Mouse (Mus musculus) heart, embryonic 11.5 days (tissue): ENCODE data around the gene Gm49388. TPM values are rescaled to one million over a fixed set of nuclear protein-coding genes. Genes with fewer than 3 reads are reported as not detected.

Experiments
- ATAC-seq: fragments of 200-750 bp; cut with Nextera tagmentation; replicated peaks from 2 replicates; pipeline ENCODE4 v1.8.0; 2017; ENCODE audit warnings: moderate library complexity; ENCODE audit not compliant: insufficient number of reproducible peaks, low FRiP score, low TSS enrichment
- H3K27ac ChIP-seq: fragments of 300-500 bp; sonication (generic); 2 replicates; pipeline ENCODE4 v1.5.1; 2014; ENCODE audit warnings: mild to moderate bottlenecking, low read depth, low read length
- H3K27me3 ChIP-seq: fragments of 300-500 bp; sonication (generic); 2 replicates; pipeline ENCODE4 v1.6.1; 2014; ENCODE audit warnings: mild to moderate bottlenecking, low read length, mixed read lengths; ENCODE audit not compliant: control insufficient read depth, insufficient read depth
- H3K36me3 ChIP-seq: fragments of 300-500 bp; sonication (generic); 2 replicates; pipeline ENCODE4 v1.6.1; 2014; ENCODE audit warnings: mild to moderate bottlenecking, low read length, moderate library complexity, mixed read lengths; ENCODE audit not compliant: control insufficient read depth, insufficient read depth
- H3K4me1 ChIP-seq: fragments of 300-500 bp; sonication (generic); 2 replicates; pipeline ENCODE4 v1.6.1; 2014; ENCODE audit warnings: low read length; ENCODE audit not compliant: control insufficient read depth, insufficient read depth
- H3K4me2 ChIP-seq: fragments of 300-500 bp; sonication (generic); 2 replicates; pipeline ENCODE4 v1.6.1; 2014; ENCODE audit warnings: mild to moderate bottlenecking, moderate library complexity
- H3K4me3 ChIP-seq: fragments of 300-500 bp; sonication (generic); 2 replicates; pipeline ENCODE4 v1.5.1; 2014; ENCODE audit warnings: low read depth, low read length
- H3K9ac ChIP-seq: fragments of 300-500 bp; sonication (generic); 2 replicates; pipeline ENCODE4 v1.6.1; 2014; ENCODE audit warnings: mild to moderate bottlenecking, low read depth, low read length, moderate library complexity
- H3K9me3 ChIP-seq: fragments of 300-500 bp; sonication (generic); replicated peaks from 2 replicates; pipeline ENCODE4 v1.6.1; 2016; ENCODE audit warnings: low read length; ENCODE audit not compliant: control insufficient read depth
- WGBS: fragments of 180-500 bp; shearing (Covaris S2); extraction: QIAGEN DNeasy Blood & Tissue Kit; methylation state at CpG from one replicate; pipeline ENCODE4 v1.1.7; 2014; ENCODE audit not compliant: insufficient replicate concordance; 5-methylcytosine and 5-hydroxymethylcytosine counted together
- polyA plus RNA-seq: library from polyadenylated mRNA; unstranded; fragments of >200 nt; fragmentation: Nextera tagmentation; extraction: Ambion mirVana; gene quantifications from 2 replicates; pipeline ENCODE4 v1.2.1, GENCODE M21; 2014

Gm49388 gene
- polyA plus RNA-seq, 1 experiment from 2014 or later, result not detected

DNA sequence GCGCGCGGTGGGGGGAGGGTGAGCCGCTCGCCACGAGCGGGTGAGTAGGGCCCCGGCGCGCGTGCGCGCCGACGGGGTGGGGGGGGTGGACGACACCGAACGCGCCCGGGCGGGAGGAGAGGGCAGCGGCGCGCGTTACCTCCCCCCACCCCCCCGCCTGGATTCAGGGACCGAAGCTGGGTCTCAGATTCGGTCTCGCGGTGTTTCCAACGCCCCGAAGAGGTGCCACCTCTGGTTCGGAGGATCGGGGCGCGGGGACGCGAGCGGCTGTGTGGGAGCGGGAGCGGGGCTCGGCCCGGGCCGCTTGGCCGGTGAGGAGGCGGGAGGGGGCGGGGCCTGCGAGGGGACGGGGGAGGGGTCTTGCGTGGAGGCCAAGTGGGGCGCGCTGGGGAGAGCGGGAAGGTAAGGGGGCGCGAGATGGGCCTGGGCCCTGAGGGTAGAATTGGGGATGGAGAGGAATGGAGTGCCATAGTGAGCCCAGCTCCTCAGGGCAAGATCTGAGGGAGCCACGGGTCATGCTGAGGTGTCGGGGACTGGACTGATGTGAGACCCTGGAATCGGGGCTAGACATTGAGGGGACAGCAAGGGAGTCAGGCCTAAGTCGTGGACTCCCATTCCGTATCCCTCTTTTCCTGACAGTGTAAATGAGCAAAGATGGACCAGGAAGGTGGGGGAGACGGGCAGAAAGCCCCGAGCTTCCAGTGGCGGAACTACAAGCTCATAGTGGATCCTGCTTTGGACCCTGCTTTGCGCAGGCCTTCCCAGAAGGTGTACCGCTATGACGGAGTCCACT lies 7.7 kb upstream of the Gm49388 start:
- peaks cover 14% of the 10 kb centered on the region for H3K36me3 ChIP-seq
- ATAC-seq, result peak; percentile 58
- peak overlapping the region; percentile 93 for H3K4me3 ChIP-seq
- H3K9ac ChIP-seq, result peak overlapping the region; percentile 88
- H3K4me2 ChIP-seq, result peak overlapping the region; percentile 84
- no peaks in the 10 kb centered on the region for H3K9me3 ChIP-seq
- H3K27ac ChIP-seq, result peak overlapping the region; percentile 99
- no peaks in the 10 kb centered on the region for H3K27me3 ChIP-seq
- H3K4me1 ChIP-seq, result 0 out of 2 replicates have a peak, but pooled peaks cover 11% of the 10 kb centered on the region
- WGBS, result 3% methylated on average over 53 of the region's 66 CpGs

DNA sequence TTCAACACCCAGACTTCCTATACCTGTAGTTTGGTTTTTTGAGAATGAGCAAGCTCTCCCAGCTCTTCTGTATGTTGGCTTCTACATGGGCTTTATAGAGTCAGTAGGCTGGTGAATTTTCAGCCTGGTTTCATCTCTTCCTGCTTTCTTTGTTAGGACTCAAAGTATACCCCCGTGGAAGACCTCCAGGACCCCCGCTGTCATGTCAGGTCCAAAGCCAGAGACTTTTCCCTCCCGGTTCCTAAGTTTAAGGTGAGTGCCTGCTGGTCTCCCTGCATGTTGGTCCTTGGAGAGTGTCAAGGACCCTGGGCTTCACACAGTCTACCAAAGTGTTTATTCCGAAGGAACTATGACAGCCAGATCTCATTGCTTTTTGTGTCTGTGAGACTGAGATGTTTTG lies 7.1 kb upstream of the Gm49388 start:
- ATAC-seq, result no peak
- Histone ChIP-seq H3K4me2 (peak overlapping the region; percentile 84), H3K9ac (peak overlapping the region; percentile 88), H3K27ac (no peak overlapping the region), H3K36me3 (peaks cover 15% of the 10 kb centered on the region), H3K27me3 (no peaks in the 10 kb centered on the region), H3K9me3 (no peaks in the 10 kb centered on the region), H3K4me3 (peak overlapping the region; percentile 93), H3K4me1 (0 out of 2 replicates have a peak, but pooled peaks cover 11% of the 10 kb centered on the region)
- 69% methylated on average over 4 of the region's 4 CpGs for WGBS

DNA sequence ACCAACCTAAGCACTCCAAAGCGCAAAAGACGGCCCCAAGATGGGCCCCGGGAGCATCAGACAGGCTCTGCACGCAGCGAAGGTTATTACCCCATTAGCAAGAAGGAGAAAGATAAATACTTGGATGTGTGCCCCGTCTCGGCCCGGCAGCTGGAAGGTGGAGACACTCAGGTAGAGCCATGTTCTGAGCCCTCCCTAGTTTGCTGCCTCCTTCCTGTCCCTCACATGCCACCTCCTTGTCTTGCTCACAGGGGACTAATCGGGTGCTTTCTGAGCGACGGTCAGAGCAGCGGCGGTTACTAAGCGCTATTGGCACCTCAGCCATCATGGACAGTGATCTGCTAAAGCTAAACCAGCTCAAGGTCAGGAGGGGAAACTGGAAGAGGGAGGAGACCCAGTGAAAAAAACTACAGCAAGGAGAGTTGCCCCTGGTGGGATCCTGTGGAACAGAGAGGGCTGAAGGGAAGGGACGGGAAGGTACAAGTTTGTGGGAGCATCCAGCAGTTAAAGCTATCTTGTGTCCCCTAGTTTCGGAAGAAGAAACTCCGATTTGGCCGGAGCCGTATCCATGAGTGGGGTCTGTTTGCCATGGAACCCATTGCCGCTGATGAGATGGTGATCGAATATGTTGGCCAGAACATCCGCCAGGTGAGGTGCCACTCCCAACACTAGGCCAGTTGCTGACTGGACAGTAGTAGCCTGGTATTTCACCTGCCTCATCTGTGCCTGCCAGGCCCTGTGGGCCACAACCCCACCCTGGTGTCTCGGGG lies 11.9 kb downstream of the Gm49388 start:
- Histone ChIP-seq H3K27me3 (no peaks in the 10 kb centered on the region), H3K4me2 (no peak overlapping the region), H3K4me3 (no peak overlapping the region), H3K9me3 (no peaks in the 10 kb centered on the region), H3K4me1 (peaks cover 3% of the 10 kb centered on the region; the same call in 1 of the 2 replicates), H3K9ac (no peak overlapping the region), H3K27ac (no peak overlapping the region), H3K36me3 (peaks cover 35% of the 10 kb centered on the region)
- no peak for ATAC-seq
- WGBS, result 90% methylated on average over 23 of the region's 23 CpGs

DNA sequence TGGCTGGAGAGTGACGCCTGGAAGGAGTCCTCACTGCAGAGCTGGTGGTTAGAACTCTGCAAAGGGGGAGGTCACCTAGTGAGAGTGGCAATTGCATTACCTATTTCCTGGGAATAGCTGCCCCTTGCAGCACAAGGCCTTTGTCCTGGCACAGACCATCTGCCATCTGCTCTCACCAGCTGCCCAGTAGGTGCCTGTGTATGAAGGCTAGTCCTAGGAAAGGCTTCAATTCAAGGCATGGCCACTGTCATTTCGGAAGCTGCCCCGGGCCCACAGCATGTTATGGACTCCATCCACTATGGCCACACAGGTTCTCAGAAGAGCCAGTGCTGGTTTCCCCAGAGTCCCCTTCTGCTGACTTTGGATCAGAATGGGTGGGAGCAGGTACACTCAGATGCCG lies 13.2 kb downstream of the Gm49388 start:
- 87% methylated on average over 4 of the region's 4 CpGs for WGBS
- Histone ChIP-seq H3K9ac (no peak overlapping the region), H3K27me3 (no peaks in the 10 kb centered on the region), H3K27ac (no peak overlapping the region), H3K36me3 (peaks cover 37% of the 10 kb centered on the region), H3K4me1 (peaks cover 3% of the 10 kb centered on the region; the same call in 1 of the 2 replicates), H3K9me3 (no peaks in the 10 kb centered on the region), H3K4me2 (no peak overlapping the region), H3K4me3 (no peak overlapping the region)
- no peak for ATAC-seq

DNA sequence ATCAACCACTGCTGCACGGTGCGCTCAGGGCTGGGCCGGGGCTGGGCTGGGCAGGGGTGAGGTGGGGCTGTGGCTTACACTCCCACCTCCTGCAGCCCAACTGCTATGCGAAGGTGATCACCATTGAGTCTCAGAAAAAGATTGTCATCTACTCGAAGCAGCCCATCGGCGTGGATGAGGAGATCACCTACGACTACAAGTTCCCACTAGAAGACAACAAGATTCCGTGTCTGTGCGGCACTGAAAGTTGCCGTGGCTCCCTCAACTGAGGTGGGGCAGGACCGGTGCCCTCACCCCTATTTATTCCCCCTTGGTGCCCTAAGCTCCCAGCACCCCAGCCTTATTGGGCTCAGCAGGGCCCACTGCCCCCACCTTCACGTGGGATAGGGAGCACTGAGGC lies 13.8 kb downstream of the Gm49388 start:
- Histone ChIP-seq H3K27me3 (no peaks in the 10 kb centered on the region), H3K36me3 (peaks cover 36% of the 10 kb centered on the region), H3K4me3 (no peak overlapping the region), H3K9me3 (no peaks in the 10 kb centered on the region), H3K4me1 (peaks cover 3% of the 10 kb centered on the region; the same call in 1 of the 2 replicates), H3K27ac (no peak overlapping the region), H3K4me2 (no peak overlapping the region), H3K9ac (no peak overlapping the region)
- no peak for ATAC-seq
- WGBS, result 91% methylated on average over 13 of the region's 13 CpGs

DNA sequence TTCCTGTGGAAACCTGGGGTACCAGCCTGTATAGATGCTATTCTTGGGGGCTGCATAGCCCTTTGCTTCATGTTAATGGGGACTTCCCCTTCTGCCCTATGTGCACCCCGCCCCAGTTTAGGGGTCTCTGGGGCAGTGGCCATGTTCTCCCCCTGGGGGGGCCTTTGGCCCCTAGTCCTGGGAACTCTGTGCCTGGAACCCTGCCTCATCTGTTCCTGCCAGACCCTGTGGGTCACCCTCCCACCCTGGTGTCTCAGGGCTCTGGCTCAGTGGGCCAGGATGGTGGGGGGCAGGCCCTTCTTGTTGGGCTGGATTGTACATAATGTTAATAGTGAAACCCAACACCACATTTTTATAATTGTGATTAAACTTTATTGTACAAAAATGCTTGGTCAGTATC lies 14.3 kb downstream of the Gm49388 start:
- Histone ChIP-seq H3K4me2 (no peak overlapping the region), H3K27ac (no peak overlapping the region), H3K36me3 (peaks cover 36% of the 10 kb centered on the region), H3K4me1 (peaks cover 3% of the 10 kb centered on the region; the same call in 1 of the 2 replicates), H3K4me3 (no peak overlapping the region), H3K9ac (no peak overlapping the region), H3K9me3 (no peaks in the 10 kb centered on the region), H3K27me3 (no peaks in the 10 kb centered on the region)
- 95% methylated on average over 1 of the region's 1 CpGs for WGBS
- ATAC-seq, result no peak

DNA sequence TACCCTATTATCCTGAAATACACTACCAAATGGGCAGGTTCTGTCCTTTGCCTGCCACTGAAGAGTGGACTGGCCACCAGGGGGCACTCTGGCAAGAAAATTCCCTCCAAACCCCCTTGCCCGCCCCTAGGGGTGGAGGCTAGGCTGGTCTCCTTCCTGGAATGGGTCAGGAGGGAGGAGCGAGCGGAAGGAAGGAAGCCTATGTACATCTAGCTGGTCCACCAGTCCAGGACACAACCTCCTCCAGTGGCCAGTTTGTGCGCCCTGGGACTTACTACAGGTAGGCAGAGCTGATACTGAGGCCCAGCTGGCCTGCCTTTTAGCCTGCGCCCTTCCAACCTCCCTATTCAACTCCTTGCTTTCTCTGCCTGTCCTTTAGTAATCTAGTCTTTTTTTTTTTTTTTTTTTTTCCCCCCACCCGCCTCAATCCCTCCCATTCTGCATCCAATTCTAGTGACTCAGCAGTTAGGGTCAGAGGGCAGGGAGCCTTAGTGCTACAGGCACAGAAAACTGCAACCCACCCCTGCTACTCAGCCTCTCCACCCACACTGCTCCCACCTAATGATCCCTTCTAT lies 15.1 kb downstream of the Gm49388 start, which contains the start of gene Hsd3b7:
Gene Hsd3b7 (plus strand): TSS at position 170 of the 575 bp plus-strand sequence.
- Histone ChIP-seq H3K9me3 (no peaks in the 10 kb centered on the region), H3K4me2 (peak within 1 kb of the TSS; percentile 61), H3K9ac (peak within 1 kb of the TSS; percentile 50), H3K4me1 (peaks cover 3% of the 10 kb centered on the region; the same call in 1 of the 2 replicates), H3K27me3 (no peaks in the 10 kb centered on the region), H3K36me3 (peaks cover 32% of the 10 kb centered on the region), H3K27ac (peak within 1 kb of the TSS; percentile 51), H3K4me3 (peak within 1 kb of the TSS; percentile 26)
- WGBS, result 27% methylated on average over 6 of the region's 6 CpGs
- ATAC-seq, result peak; percentile 67

DNA sequence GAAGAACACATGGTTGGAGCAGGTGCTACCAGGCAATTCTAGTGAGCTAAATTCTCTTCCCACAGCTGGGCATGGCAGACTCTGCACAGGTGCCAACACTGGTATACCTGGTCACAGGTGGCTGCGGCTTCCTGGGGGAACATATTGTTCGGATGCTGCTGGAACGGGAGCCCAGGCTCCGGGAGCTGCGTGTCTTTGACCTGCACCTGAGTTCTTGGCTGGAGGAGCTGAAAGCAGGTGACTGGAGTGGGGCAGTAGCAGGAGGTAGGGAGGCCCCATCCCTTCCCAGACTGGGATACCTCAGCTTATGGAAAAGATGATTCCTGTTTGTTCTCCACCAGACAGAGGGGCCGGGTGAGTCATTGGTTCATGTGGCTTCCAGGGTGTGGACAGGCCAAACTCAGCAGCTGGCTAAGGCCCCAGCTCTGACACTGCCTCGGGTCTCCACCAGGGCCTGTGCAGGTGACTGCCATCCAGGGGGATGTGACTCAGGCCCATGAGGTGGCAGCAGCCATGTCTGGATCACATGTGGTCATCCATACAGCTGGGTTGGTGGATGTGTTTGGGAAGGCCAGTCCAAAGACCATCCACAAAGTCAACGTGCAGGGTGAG lies 15.7 kb downstream of the Gm49388 start:
- peak overlapping the region; percentile 51; the same call in 1 of the 2 replicates for H3K27ac ChIP-seq
- H3K4me1 ChIP-seq, result peaks cover 3% of the 10 kb centered on the region; the same call in 1 of the 2 replicates

More for the DNA sequence above, 15.7 kb downstream of the Gm49388 start:
- no peak for ATAC-seq
- Histone ChIP-seq H3K4me2 (peak overlapping the region; percentile 61), H3K4me3 (peak overlapping the region; percentile 26; the same call in 1 of the 2 replicates), H3K27me3 (no peaks in the 10 kb centered on the region), H3K9me3 (no peaks in the 10 kb centered on the region), H3K9ac (peak overlapping the region; percentile 50), H3K36me3 (peaks cover 26% of the 10 kb centered on the region)
- WGBS, result 83% methylated on average over 8 of the region's 8 CpGs
